Comparison of ENCODE assay signal across 12 mouse cellular contexts in the genomic region with DNA sequence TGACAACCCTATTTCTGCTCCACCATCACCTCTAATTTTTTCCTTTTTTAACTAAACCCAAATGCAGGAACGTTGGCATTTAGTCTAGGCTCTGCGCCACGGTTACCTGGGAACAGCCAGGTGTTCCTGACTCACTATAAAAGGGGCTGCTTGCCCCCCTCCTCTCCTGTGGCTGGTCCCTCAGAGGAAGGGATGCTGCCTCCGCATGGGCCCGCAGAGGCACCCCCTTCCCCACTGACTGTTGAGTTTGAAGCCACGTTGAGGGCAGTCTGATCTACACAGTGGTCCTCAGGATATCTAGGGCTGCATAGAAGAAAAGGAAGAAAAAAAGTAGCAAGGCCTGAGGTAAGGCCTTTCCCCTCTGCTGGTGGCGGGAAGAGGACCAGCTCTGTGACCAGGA. TPM values are rescaled to one million over a fixed set of nuclear protein-coding genes. Genes with fewer than 3 reads are reported as not detected.
DNase-seq lines count a peak whose midpoint lies in the region; ATAC-seq lines count a peak whose summit lies in the region.
"Had no signal": no experiment of that assay in that cellular context is flagged by ENCODE, and none has a peak within 500 bp of the region (broad histone marks: within the 10 kb centered on the region; RNA-seq: fewer than 3 reads in every experiment).

No protein-coding gene starts in this region.

- H3K4me3 ChIP-seq in heart, embryonic 14.5 days (ENCODE audit: control insufficient read depth in 1 of 2, insufficient read depth in 1 of 2, low read depth in 1 of 2, low read length in 2 of 2), result peak overlapping the region in 1 of 2 experiments; percentile 51; a peak in 1 of 4 replicates
- no peak overlapping the region for H3K4me3 ChIP-seq in neural tube, embryonic 12.5 days
- no peak overlapping the region for H3K4me3 ChIP-seq in macrophage (ENCODE audit: inconsistent target)

- H3K36me3 ChIP-seq in heart, embryonic 14.5 days (ENCODE audit: control insufficient read depth, insufficient read depth, low read length), result no peaks in the 10 kb centered on the region
- no peaks in the 10 kb centered on the region for H3K36me3 ChIP-seq in neural tube, embryonic 12.5 days
- H3K36me3 ChIP-seq in macrophage (ENCODE audit: inconsistent target), result no peaks in the 10 kb centered on the region

- no peak for ATAC-seq in heart, embryonic 14.5 days (ENCODE audit: insufficient number of reproducible peaks, insufficient read depth, low FRiP score, low read depth)
- no peak for ATAC-seq in neural tube, embryonic 12.5 days (ENCODE audit: low FRiP score, low read depth)
- ATAC-seq in granulocyte monocyte progenitor cell, adult 5-6 weeks (replicated peaks; ENCODE audit: poor library complexity, severe bottlenecking), result 0 out of 2 replicates have a peak, but pooled peaks have one; percentile 0

- no peak for DNase-seq in heart, adult 8-10 months (ENCODE audit: low spot score)
- DNase-seq in neural tube, embryonic 10.5 days (ENCODE audit: extremely low spot score, low spot score), result no peak
- DNase-seq in yolk sac, embryonic 10.5 days (ENCODE audit: low spot score), result no peak
- no peak for DNase-seq in cerebellum, adult 11 months
- DNase-seq: adrenal gland, postnatal 36 days; cerebellum, adult 2 months; layer of hippocampus, adult 9-11 months had no signal

- peak overlapping the region; percentile 65; the same call in 1 of the 2 replicates for H3K4me2 ChIP-seq in heart, embryonic 14.5 days (ENCODE audit: low read length)
- peak overlapping the region; percentile 60; the same call in 1 of the 2 replicates for H3K4me2 ChIP-seq in neural tube, embryonic 12.5 days (replicated peaks)

- H3K27me3 ChIP-seq in heart, embryonic 14.5 days (ENCODE audit: control insufficient read depth, insufficient read depth, low read length), result no peaks in the 10 kb centered on the region
- no peaks in the 10 kb centered on the region for H3K27me3 ChIP-seq in neural tube, embryonic 12.5 days (replicated peaks)

- H3K4me1 ChIP-seq in heart, embryonic 14.5 days (ENCODE audit: control insufficient read depth in 2 of 2, insufficient read depth in 2 of 2, low read length in 2 of 2), result peaks cover 2 to 7% of the 10 kb centered on the region in 2 experiments; a peak in 3 of 4 replicates
- H3K4me1 ChIP-seq in neural tube, embryonic 12.5 days, result peaks cover 8% of the 10 kb centered on the region; the same call in 1 of the 2 replicates

- no peaks in the 10 kb centered on the region for H3K79me2 ChIP-seq in macrophage (ENCODE audit: inconsistent target)

- 74% methylated on average over 7 of the region's 7 CpGs for WGBS in heart, embryonic 14.5 days
- 74% methylated on average over 7 of the region's 7 CpGs for WGBS in neural tube, embryonic 12.5 days
- 84% methylated on average over 7 of the region's 7 CpGs for WGBS in macrophage (ENCODE audit: missing documents)

- H3K9me3 ChIP-seq in heart, embryonic 14.5 days (ENCODE audit: control insufficient read depth, low read length), result no peaks in the 10 kb centered on the region
- H3K9me3 ChIP-seq in neural tube, embryonic 12.5 days, result no peaks in the 10 kb centered on the region

- H3K27ac ChIP-seq in heart, embryonic 14.5 days (replicated peaks in 1 of 2; ENCODE audit: control insufficient read depth in 1 of 2, insufficient read depth in 1 of 2, low read depth in 2 of 2, low read length in 2 of 2), result no peak overlapping the region; a peak in 1 of 4 replicates
- no peak overlapping the region for H3K27ac ChIP-seq in neural tube, embryonic 12.5 days
- H3K27ac ChIP-seq in macrophage, result peak overlapping the region; percentile 97

- no peak overlapping the region for H3K9ac ChIP-seq in heart, embryonic 14.5 days (ENCODE audit: low read length)
- no peak overlapping the region for H3K9ac ChIP-seq in neural tube, embryonic 12.5 days

RNA-seq across cellular contexts. Expression of gene Kpna2, which starts 11.8 kb away (rescaled TPM):
- 228 and 258 TPM in 2 replicates for polyA plus RNA-seq in heart, embryonic 14.5 days (2014; fragmentation: Nextera tagmentation; extraction: Ambion mirVana)
- total RNA-seq in heart, adult 8-10 months (2022), result 10 to 100 TPM; 53.9 to 86.8 (median 74.8) TPM
- polyA plus RNA-seq in neural tube, embryonic 12.5 days (2016; fragmentation: Nextera tagmentation; extraction: Ambion mirVana), result 382 and 392 TPM in 2 replicates
- 103 and 134 TPM in 2 replicates for total RNA-seq in granulocyte monocyte progenitor cell, adult 5-6 weeks (2014; fragmentation: Nextera tagmentation)
- 261 and 287 TPM in 2 replicates for total RNA-seq in granulocyte monocyte progenitor cell, adult 5-6 weeks (2017)
- 10 to 100 TPM in 25 of 26 experiments, 1 to 10 TPM in 1; 9.1 to 35.4 (median 18.8) TPM for total RNA-seq in macrophage (2018; cell fraction: chromatin; rRNA removed)
- 10 to 100 TPM; 25.5 to 44.3 (median 37.9) TPM for total RNA-seq in macrophage (2018; cell fraction: cytosol; rRNA removed)
- total RNA-seq in macrophage (2018; cell fraction: nucleus; rRNA removed), result 10 to 100 TPM in 24 of 26 experiments, 1 to 10 TPM in 2; 8.6 to 53.7 (median 19.9) TPM
- polyA plus RNA-seq in macrophage (2018), result 36.6 to 71.0 TPM (median 57.2 TPM) in 3 replicates

RNA-seq across cellular contexts. Expression of gene 1810010H24Rik, which starts 14.3 kb away (rescaled TPM):
- 3.1 and 4.1 TPM in 2 replicates for polyA plus RNA-seq in heart, embryonic 14.5 days (2014; fragmentation: Nextera tagmentation; extraction: Ambion mirVana)
- 1 to 10 TPM; 1.7 to 2.7 (median 2.1) TPM for total RNA-seq in heart, adult 8-10 months (2022)
- 5.2 and 5.5 TPM in 2 replicates for polyA plus RNA-seq in neural tube, embryonic 12.5 days (2016; fragmentation: Nextera tagmentation; extraction: Ambion mirVana)
- not detected in 2 replicates for total RNA-seq in granulocyte monocyte progenitor cell, adult 5-6 weeks (2014; fragmentation: Nextera tagmentation)
- not detected in 2 replicates for total RNA-seq in granulocyte monocyte progenitor cell, adult 5-6 weeks (2017)
- 1 to 10 TPM in 1 of 26 experiments, under 1 TPM in 3, not detected in 22; 0.58 to 1.1 (median 0.79) TPM for total RNA-seq in macrophage (2018; cell fraction: chromatin; rRNA removed)
- total RNA-seq in macrophage (2018; cell fraction: cytosol; rRNA removed), result under 1 TPM; 0.15 to 0.78 (median 0.45) TPM
- 1 to 10 TPM in 5 of 26 experiments, under 1 TPM in 12, not detected in 9; 0.31 to 1.9 (median 0.84) TPM for total RNA-seq in macrophage (2018; cell fraction: nucleus; rRNA removed)
- polyA plus RNA-seq in macrophage (2018), result 0.27 to 0.42 TPM (median 0.29 TPM) in 3 replicates
- total RNA-seq: megakaryocyte progenitor cell, adult 5-6 weeks had no signal
